In the genomic region with DNA sequence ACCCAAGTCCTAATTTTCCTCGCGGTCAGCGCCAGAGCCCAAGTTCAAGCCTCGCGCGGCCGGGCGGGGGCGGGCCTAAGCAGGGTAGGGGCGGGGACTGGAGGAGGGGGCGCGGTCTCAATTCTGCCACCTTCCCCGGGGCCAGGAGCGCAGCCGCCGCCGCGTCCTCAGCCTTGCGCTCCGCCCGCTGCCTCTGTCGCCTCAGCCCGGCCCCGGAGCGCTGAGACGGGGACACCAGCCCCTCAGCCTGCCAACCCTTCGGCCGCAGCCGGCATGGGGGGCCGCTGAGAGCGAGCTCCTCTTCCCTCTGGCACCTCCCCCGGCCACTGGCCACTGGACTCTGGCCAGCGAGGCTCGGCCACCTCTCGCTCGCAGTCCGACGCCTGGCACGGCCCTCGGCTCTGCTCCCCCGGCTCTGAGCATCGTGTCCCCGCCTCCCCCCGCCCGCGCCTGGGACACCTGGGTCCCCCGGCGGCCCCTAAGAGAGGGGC, we compare ENCODE assay signal across 8 mouse cellular contexts. TPM values are rescaled to one million over a fixed set of nuclear protein-coding genes. Genes with fewer than 3 reads are reported as not detected.
A peak's percentile ranks its signal among the peaks of the same experiment; 100 is the strongest.
DNase-seq lines count a peak whose midpoint lies in the region; ATAC-seq and TF ChIP-seq lines count a peak whose summit lies in the region.

A gene (plus strand): TSS at position 135 of the 491 bp plus-strand sequence.

- DNase-seq in c-Kit-positive CD71-positive TER-119-negative erythroid progenitor cells, embryonic 14.5 days (ENCODE audit: low read depth) = peak; percentile 66
- DNase-seq in forebrain, embryonic 11.5 days (ENCODE audit: low spot score) = peak; percentile 93
- peak; percentile 62 for DNase-seq in heart, postnatal 0 days (ENCODE audit: low spot score)
- peak; percentile 88 to 91 for DNase-seq in kidney, postnatal 4 days
- peak; percentile 77 to 83 for DNase-seq in lung, adult 18-20 months
- DNase-seq in testis, postnatal 10 days (ENCODE audit: low spot score) = peak; percentile 89

- H3K4me3 ChIP-seq in ES-Bruce4 (ENCODE audit: low read depth, low read length) = peak within 1 kb of the TSS; percentile 92
- peak within 1 kb of the TSS; percentile 43 for H3K4me3 ChIP-seq in forebrain, embryonic 11.5 days (ENCODE audit: low read depth, low read length)
- H3K4me3 ChIP-seq in heart, postnatal 0 days (ENCODE audit: low read depth, low read length) = peak within 1 kb of the TSS; percentile 72
- H3K4me3 ChIP-seq in neural tube, embryonic 15.5 days (replicated peaks) = peak within 1 kb of the TSS; percentile 61

- WGBS in forebrain, embryonic 11.5 days = under 1% methylated on average over 45 of the region's 48 CpGs
- WGBS in heart, postnatal 0 days = under 1% methylated on average over 28 of the region's 48 CpGs
- WGBS in neural tube, embryonic 15.5 days = 2% methylated on average over 38 of the region's 48 CpGs

- H3K36me3 ChIP-seq in ES-Bruce4 (ENCODE audit: control insufficient read depth, insufficient read depth, low read length, poor library complexity, severe bottlenecking) = peaks cover 22% of the 10 kb centered on the region
- H3K36me3 ChIP-seq in forebrain, embryonic 11.5 days (ENCODE audit: control insufficient read depth, insufficient read depth, low read length) = peaks cover 3% of the 10 kb centered on the region
- peaks cover 18% of the 10 kb centered on the region for H3K36me3 ChIP-seq in heart, postnatal 0 days (replicated peaks; ENCODE audit: control insufficient read depth, insufficient read depth, low read length)
- H3K36me3 ChIP-seq in neural tube, embryonic 15.5 days = peaks cover 27% of the 10 kb centered on the region

- no peak within 1 kb of the TSS for H3K27ac ChIP-seq in ES-Bruce4 (ENCODE audit: insufficient read depth, low read length)
- no peak within 1 kb of the TSS for H3K27ac ChIP-seq in forebrain, embryonic 11.5 days (ENCODE audit: low read depth, low read length)
- H3K27ac ChIP-seq in heart, postnatal 0 days (ENCODE audit: low read depth) = no peak within 1 kb of the TSS
- peak within 1 kb of the TSS; percentile 79 for H3K27ac ChIP-seq in neural tube, embryonic 15.5 days (replicated peaks)

- no peak for TF ChIP-seq CTCF in ES-Bruce4 (IDR thresholded peaks at IDR 0.05; ENCODE audit: low read depth, low read length)
- no peak for TF ChIP-seq CTCF in heart, postnatal 0 days (IDR thresholded peaks at IDR 0.05; ENCODE audit: low read depth)

- TF ChIP-seq EP300 in ES-Bruce4 (IDR thresholded peaks at IDR 0.05; ENCODE audit: insufficient read depth, low read depth, low read length) = no peak
- no peak for TF ChIP-seq EP300 in heart, postnatal 0 days (IDR thresholded peaks at IDR 0.05; ENCODE audit: low read depth)

- H3K4me2 ChIP-seq in forebrain, embryonic 11.5 days (ENCODE audit: low read depth, low read length, severe bottlenecking) = peak within 1 kb of the TSS; percentile 91
- peak within 1 kb of the TSS; percentile 99 for H3K4me2 ChIP-seq in heart, postnatal 0 days (ENCODE audit: low read depth, low read length)
- H3K4me2 ChIP-seq in neural tube, embryonic 15.5 days = peak within 1 kb of the TSS; percentile 83

- peak; percentile 93 for ATAC-seq in forebrain, embryonic 11.5 days (replicated peaks; ENCODE audit: low FRiP score)
- peak; percentile 92 for ATAC-seq in heart, postnatal 0 days (ENCODE audit: insufficient read depth, low read depth)
- peak; percentile 91 for ATAC-seq in neural tube, embryonic 15.5 days (ENCODE audit: low FRiP score)

- H3K9me3 ChIP-seq in ES-Bruce4 (replicated peaks; ENCODE audit: control insufficient read depth, insufficient read depth, low read length, poor library complexity, severe bottlenecking) = no peaks in the 10 kb centered on the region
- H3K9me3 ChIP-seq in forebrain, embryonic 11.5 days (ENCODE audit: control insufficient read depth, low read length) = no peaks in the 10 kb centered on the region
- no peaks in the 10 kb centered on the region for H3K9me3 ChIP-seq in heart, postnatal 0 days (replicated peaks; ENCODE audit: control insufficient read depth, low read length)
- H3K9me3 ChIP-seq in neural tube, embryonic 15.5 days (replicated peaks) = no peaks in the 10 kb centered on the region

- H3K9ac ChIP-seq in ES-Bruce4 (ENCODE audit: low read depth, poor library complexity, severe bottlenecking) = peak within 1 kb of the TSS; percentile 88
- H3K9ac ChIP-seq in forebrain, embryonic 11.5 days (ENCODE audit: low read length) = peak within 1 kb of the TSS; percentile 56
- peak within 1 kb of the TSS; percentile 62 for H3K9ac ChIP-seq in heart, postnatal 0 days (replicated peaks; ENCODE audit: low read depth, low read length)
- H3K9ac ChIP-seq in neural tube, embryonic 15.5 days (replicated peaks) = peak within 1 kb of the TSS; percentile 76

- no peak for TF ChIP-seq POLR2A in ES-Bruce4 (IDR thresholded peaks at IDR 0.05; ENCODE audit: insufficient read depth, low read length)

- H3K4me1 ChIP-seq in ES-Bruce4 (ENCODE audit: control insufficient read depth, insufficient read depth, low read length) = no peaks in the 10 kb centered on the region
- peaks cover 13% of the 10 kb centered on the region for H3K4me1 ChIP-seq in forebrain, embryonic 11.5 days (replicated peaks; ENCODE audit: control insufficient read depth, insufficient read depth, low read length)
- peaks cover 11% of the 10 kb centered on the region; the same call in 1 of the 2 replicates for H3K4me1 ChIP-seq in heart, postnatal 0 days (ENCODE audit: control insufficient read depth, insufficient read depth)
- H3K4me1 ChIP-seq in neural tube, embryonic 15.5 days = peaks cover 35% of the 10 kb centered on the region

- H3K27me3 ChIP-seq in ES-Bruce4 (ENCODE audit: control insufficient read depth, insufficient read depth, low read length, poor library complexity, severe bottlenecking) = peaks cover 13% of the 10 kb centered on the region
- peaks cover 7% of the 10 kb centered on the region for H3K27me3 ChIP-seq in forebrain, embryonic 11.5 days (ENCODE audit: control insufficient read depth, insufficient read depth, low read length)
- peaks cover 8% of the 10 kb centered on the region; the same call in 1 of the 2 replicates for H3K27me3 ChIP-seq in heart, postnatal 0 days (ENCODE audit: control insufficient read depth, insufficient read depth, low read length)
- no peaks in the 10 kb centered on the region for H3K27me3 ChIP-seq in neural tube, embryonic 15.5 days (replicated peaks)

RNA-seq across cellular contexts. Expression of the gene that starts here (rescaled TPM):
- polyA plus RNA-seq in ES-Bruce4 (2011; ENCODE audit: insufficient read depth, insufficient read length, low read depth, missing spikeins) = 3.5 and 4.0 TPM in 2 replicates
- polyA plus RNA-seq in forebrain, embryonic 11.5 days (2014; fragmentation: Nextera tagmentation; extraction: Ambion mirVana) = 2.0 and 2.5 TPM in 2 replicates
- 0.77 and 0.80 TPM in 2 replicates for total RNA-seq in heart, postnatal 0 days (2014; rRNA removed; ENCODE audit: low replicate concordance)
- polyA plus RNA-seq in heart, postnatal 0 days (2015; fragmentation: Nextera tagmentation; extraction: Ambion mirVana) = 0.41 and 0.55 TPM in 2 replicates
- 12.5 and 13.7 TPM in 2 replicates for polyA plus RNA-seq in neural tube, embryonic 15.5 days (2015; fragmentation: Nextera tagmentation; extraction: Ambion mirVana)

Comparison
In these comparisons a context has a peak if more than half of its experiments do, and no peak if none do; other contexts are left out.
1. Peak in DNase-seq, ATAC-seq, H3K4me3 ChIP-seq, H3K9ac ChIP-seq and H3K4me2 ChIP-seq in heart, postnatal 0 days; RNA of the gene not detected or under 1 TPM.